Mouse (Mus musculus): ENCODE measurements at regions not wholly inside any gene's neighbourhood (a gene's known extent, or its start where the extent isn't known, plus 50 kb on each side); places are given as distances from the start of the nearest gene placed in this dataset.
A peak's percentile ranks its signal among the peaks of the same experiment; 100 is the strongest.

- DNase-seq (ENCODE audit: low read depth), result peak; percentile 11
Observed at GRCm38 (mm10) chr19:13980988-13981630, 67.8 kb downstream of the Olfr1505 start.

- DNase-seq (ENCODE audit: low read depth), result no peak
Observed at GRCm38 (mm10) chr19:13982823-13983222, 69.5 kb downstream of the Olfr1505 start.
